Mouse (Mus musculus) intestine, postnatal 0 days (tissue): Measurements from ENCODE around the gene Abca13. TPM values are rescaled to one million over a fixed set of nuclear protein-coding genes. Genes with fewer than 3 reads are reported as not detected.

Experiments used
- ATAC-seq: fragments of 200-750 bp; cut with Nextera tagmentation; 2 replicates; pipeline ENCODE4 v1.8.0; 2017; ENCODE audit warnings: mild to moderate bottlenecking, moderate TSS enrichment, moderate library complexity
- H3K27ac ChIP-seq: fragments of 300-500 bp; sonication (generic); 2 replicates; pipeline ENCODE4 v1.5.1; 2014; ENCODE audit warnings: mild to moderate bottlenecking, low read depth, low read length, moderate library complexity
- H3K27me3 ChIP-seq: fragments of 300-500 bp; sonication (generic); replicated peaks from 2 replicates; pipeline ENCODE4 v1.6.1; 2014; ENCODE audit warnings: low read length, mixed read lengths; ENCODE audit not compliant: control insufficient read depth, insufficient read depth
- H3K36me3 ChIP-seq: fragments of 300-500 bp; sonication (generic); 2 replicates; pipeline ENCODE4 v1.6.1; 2014; ENCODE audit warnings: mild to moderate bottlenecking, moderate library complexity; ENCODE audit not compliant: control insufficient read depth, insufficient read depth
- H3K4me1 ChIP-seq: fragments of 300-500 bp; sonication (generic); replicated peaks from 2 replicates; pipeline ENCODE4 v1.6.1; 2014; ENCODE audit warnings: antibody characterized with exemption, low read length, mixed read lengths; ENCODE audit not compliant: control insufficient read depth, insufficient read depth
- H3K4me2 ChIP-seq: fragments of 300-500 bp; sonication (generic); replicated peaks from 2 replicates; pipeline ENCODE4 v1.6.1; 2014; ENCODE audit warnings: low read depth, mild to moderate bottlenecking, moderate library complexity
- H3K4me3 ChIP-seq: fragments of 300-500 bp; sonication (generic); 2 replicates; pipeline ENCODE4 v1.5.1; 2014; ENCODE audit warnings: low read depth, low read length
- H3K9ac ChIP-seq: fragments of 300-500 bp; sonication (generic); 2 replicates; pipeline ENCODE4 v1.6.1; 2014; ENCODE audit warnings: mild to moderate bottlenecking, low read depth, low read length
- H3K9me3 ChIP-seq: fragments of 300-500 bp; sonication (generic); 2 replicates; pipeline ENCODE4 v1.6.1; 2016; ENCODE audit warnings: mixed run types; ENCODE audit not compliant: control insufficient read depth
- CTCF ChIP-seq: sonication (generic); IDR thresholded peaks from 2 replicates; pipeline ENCODE4 v1.5.1; 2016; ENCODE audit warnings: low read depth, mild to moderate bottlenecking, control low read depth, antibody characterized with exemption, moderate library complexity
- WGBS: fragments of 180-500 bp; shearing (Covaris S2); extraction: QIAGEN DNeasy Blood & Tissue Kit; methylation state at CpG from one replicate; pipeline ENCODE4 v1.1.7; 2014; 5-methylcytosine and 5-hydroxymethylcytosine counted together
- polyA plus RNA-seq: library from polyadenylated mRNA; unstranded; fragments of >200 nt; fragmentation: Nextera tagmentation; extraction: Ambion mirVana; gene quantifications from 2 replicates; pipeline ENCODE4 v1.2.1, GENCODE M21; 2015

The Abca13 gene
- polyA plus RNA-seq, 1 experiment from 2014 or later, result 0.86 TPM

DNA sequence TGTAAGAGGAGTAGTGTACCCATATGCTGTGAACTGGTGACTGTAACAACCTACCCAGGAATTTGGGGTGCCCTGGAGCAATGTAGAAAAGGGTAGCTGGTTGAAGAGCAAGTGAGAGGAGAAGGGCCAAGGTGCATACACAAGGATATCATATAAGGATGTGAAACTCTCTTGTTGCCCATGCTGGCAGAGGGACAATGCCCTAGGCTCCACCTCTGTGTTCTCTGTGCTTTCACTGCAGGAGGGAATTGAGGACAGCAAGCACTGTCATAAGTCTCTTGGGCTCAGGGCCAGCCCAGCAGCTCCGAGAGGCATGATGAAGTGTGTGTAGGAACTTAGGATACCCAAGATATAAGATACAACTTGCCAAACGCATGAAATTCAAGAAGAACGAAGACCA, 225.2 kb downstream of the Abca13 start:
- Histone ChIP-seq H3K27ac (no peak overlapping the region), H3K4me2 (no peak overlapping the region), H3K36me3 (no peaks in the 10 kb centered on the region), H3K27me3 (no peaks in the 10 kb centered on the region), H3K4me3 (no peak overlapping the region), H3K9ac (no peak overlapping the region), H3K9me3 (no peaks in the 10 kb centered on the region), H3K4me1 (no peaks in the 10 kb centered on the region)
- 82% methylated on average over 3 of the region's 3 CpGs for WGBS
- ATAC-seq, result no peak
- TF ChIP-seq CTCF, result no peak

DNA sequence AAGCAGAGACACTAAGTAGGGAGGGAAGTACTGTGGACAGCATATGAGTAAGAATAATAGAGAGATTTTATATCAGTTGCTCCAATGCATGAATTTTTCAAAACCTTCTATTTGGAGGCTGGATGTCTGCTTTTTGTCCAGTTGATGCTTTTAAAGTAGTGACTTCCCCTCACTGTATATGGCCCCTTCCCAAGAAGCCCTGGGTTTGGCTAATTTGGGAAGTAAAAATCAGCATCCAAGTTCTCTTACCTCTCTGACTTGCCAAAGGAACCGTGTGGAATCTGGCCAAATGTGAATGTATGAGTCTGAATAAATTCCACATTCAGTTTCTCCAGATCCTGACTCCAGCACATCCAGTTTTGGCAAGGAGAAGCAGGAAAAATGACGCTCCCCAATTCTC, 228.5 kb downstream of the Abca13 start:
- Histone ChIP-seq H3K4me1 (no peaks in the 10 kb centered on the region), H3K9ac (no peak overlapping the region), H3K36me3 (no peaks in the 10 kb centered on the region), H3K27me3 (no peaks in the 10 kb centered on the region), H3K9me3 (no peaks in the 10 kb centered on the region), H3K4me3 (no peak overlapping the region), H3K27ac (no peak overlapping the region), H3K4me2 (no peak overlapping the region)
- ATAC-seq, result no peak
- 30% methylated on average over 2 of the region's 2 CpGs for WGBS
- no peak for TF ChIP-seq CTCF

DNA sequence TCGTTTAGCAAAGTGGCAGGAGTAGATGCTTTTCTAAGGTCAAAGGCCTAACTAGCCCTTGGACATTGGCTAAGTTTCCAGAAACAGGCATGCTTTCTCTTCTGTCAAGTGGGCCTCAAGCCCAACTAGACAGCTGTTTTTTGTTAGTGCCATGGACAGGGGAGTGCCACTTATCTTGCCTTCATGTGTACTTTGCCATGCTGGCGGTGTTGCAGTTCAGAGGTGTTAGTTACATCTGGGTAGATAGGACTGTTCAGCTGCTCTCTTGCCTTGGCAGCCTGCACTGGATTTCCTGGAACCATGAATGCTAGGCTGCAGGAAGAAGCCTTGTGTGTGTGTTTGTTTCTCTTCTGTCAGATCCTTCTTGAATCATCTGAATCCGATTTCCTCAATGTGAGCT, 235.7 kb downstream of the Abca13 start:
- no peaks in the 10 kb centered on the region for H3K4me1 ChIP-seq
- H3K4me3 ChIP-seq, result no peak overlapping the region
- no peak for TF ChIP-seq CTCF
- 67% methylated on average over 3 of the region's 3 CpGs for WGBS
- H3K9ac ChIP-seq, result no peak overlapping the region
- no peak overlapping the region for H3K4me2 ChIP-seq
- H3K27me3 ChIP-seq, result no peaks in the 10 kb centered on the region
- no peaks in the 10 kb centered on the region for H3K9me3 ChIP-seq
- H3K27ac ChIP-seq, result no peak overlapping the region
- ATAC-seq, result no peak
- H3K36me3 ChIP-seq, result no peaks in the 10 kb centered on the region

DNA sequence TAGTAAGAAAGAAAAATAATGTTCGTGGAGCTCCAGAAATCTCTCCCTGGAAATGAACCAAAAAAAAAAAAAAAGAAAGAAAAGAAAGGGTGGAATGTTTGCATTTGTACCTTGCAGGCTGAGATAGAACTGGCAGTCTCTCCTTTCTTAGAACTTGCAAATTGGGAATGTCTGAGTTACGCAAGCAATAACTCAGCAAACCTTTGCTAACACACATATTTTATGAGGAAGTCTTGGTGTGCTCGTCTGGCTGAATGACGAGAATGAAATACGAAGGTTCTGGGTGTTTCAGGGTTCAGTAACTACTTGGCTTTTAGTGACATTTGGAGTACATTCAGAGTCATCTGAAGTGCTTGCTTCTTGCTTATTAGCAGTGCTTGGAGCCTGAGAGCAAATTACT, 241.1 kb downstream of the Abca13 start:
- ATAC-seq, result no peak

DNA sequence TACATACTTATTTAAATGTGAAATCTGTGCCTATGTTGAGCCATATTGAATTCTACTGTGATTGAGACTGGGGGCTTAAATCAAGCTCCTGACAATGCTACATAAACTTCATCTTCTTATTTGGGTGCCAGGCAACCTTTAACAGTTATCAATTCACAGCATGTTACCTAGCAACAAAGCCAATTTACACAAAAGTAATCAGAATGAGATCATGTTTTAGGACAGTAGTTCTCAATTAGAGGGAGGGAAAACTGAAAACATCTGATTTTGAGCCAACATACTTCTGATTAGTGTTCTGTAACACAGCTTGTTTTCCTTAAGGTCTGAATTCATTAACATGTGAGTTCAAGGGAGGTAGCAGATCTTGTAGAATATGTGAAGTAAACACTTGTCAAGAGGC, 244.9 kb downstream of the Abca13 start:
- H3K4me1 ChIP-seq, result no peaks in the 10 kb centered on the region
- no peaks in the 10 kb centered on the region for H3K27me3 ChIP-seq
- TF ChIP-seq CTCF, result no peak
- ATAC-seq, result no peak
- no peak overlapping the region for H3K9ac ChIP-seq
- no peak overlapping the region for H3K4me2 ChIP-seq
- H3K36me3 ChIP-seq, result no peaks in the 10 kb centered on the region
- H3K9me3 ChIP-seq, result no peaks in the 10 kb centered on the region
- H3K4me3 ChIP-seq, result no peak overlapping the region
- H3K27ac ChIP-seq, result no peak overlapping the region

More for the DNA sequence above, 241.1 kb downstream of the Abca13 start:
- Histone ChIP-seq H3K27me3 (no peaks in the 10 kb centered on the region), H3K4me3 (no peak overlapping the region), H3K4me2 (no peak overlapping the region), H3K4me1 (no peaks in the 10 kb centered on the region), H3K9me3 (no peaks in the 10 kb centered on the region), H3K9ac (no peak overlapping the region), H3K36me3 (no peaks in the 10 kb centered on the region), H3K27ac (no peak overlapping the region)
- no peak for TF ChIP-seq CTCF
- WGBS, result 68% methylated on average over 5 of the region's 5 CpGs

DNA sequence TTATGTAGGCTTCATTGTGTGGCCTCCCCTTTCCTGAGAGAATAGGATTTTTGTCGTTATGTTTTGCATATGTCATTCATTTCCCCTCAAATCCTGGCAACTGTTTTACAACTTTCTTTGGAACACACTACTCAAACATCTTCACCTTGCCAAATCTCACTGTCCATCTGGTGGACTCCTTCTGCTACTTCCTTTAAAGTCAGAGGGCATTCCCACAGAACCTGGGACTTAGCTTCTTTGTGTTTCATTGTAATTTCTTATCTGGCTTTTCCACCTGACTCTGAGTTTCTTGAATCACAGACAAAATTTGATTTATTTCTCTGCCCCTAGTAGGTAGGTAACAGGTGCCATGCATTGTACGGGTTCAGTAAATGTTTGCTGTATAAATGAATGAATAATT, 248.0 kb downstream of the Abca13 start:
- ATAC-seq, result no peak
- Histone ChIP-seq H3K4me1 (no peaks in the 10 kb centered on the region), H3K27me3 (no peaks in the 10 kb centered on the region), H3K4me2 (no peak overlapping the region), H3K9ac (no peak overlapping the region), H3K36me3 (no peaks in the 10 kb centered on the region), H3K4me3 (no peak overlapping the region), H3K27ac (no peak overlapping the region), H3K9me3 (no peaks in the 10 kb centered on the region)
- no peak for TF ChIP-seq CTCF
- 81% methylated on average over 2 of the region's 2 CpGs for WGBS

DNA sequence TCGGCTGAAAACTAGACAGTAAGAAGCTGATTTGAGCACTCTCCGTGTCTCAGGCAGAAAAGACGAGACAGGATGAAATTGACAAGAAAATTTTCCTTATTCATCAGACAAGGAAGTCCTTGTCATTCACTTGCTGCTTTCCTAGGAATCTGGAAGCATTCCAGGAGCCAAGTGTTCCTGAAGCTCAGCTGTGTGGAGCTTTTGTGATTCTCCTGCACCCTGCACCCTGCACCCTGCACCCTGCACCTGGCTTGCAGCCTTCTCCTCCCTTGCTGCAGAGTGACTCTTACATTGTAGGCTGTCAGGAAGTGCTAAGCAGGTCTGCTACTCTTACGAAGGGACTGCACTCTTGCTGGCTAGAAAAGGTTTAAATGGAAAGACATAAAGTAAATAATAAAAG, 249.4 kb downstream of the Abca13 start:
- no peaks in the 10 kb centered on the region for H3K4me1 ChIP-seq
- H3K9ac ChIP-seq, result no peak overlapping the region
- no peak for TF ChIP-seq CTCF
- WGBS, result 59% methylated on average over 4 of the region's 4 CpGs
- no peak overlapping the region for H3K27ac ChIP-seq
- no peaks in the 10 kb centered on the region for H3K9me3 ChIP-seq
- H3K36me3 ChIP-seq, result no peaks in the 10 kb centered on the region
- ATAC-seq, result no peak
- H3K27me3 ChIP-seq, result no peaks in the 10 kb centered on the region
- no peak overlapping the region for H3K4me3 ChIP-seq
- H3K4me2 ChIP-seq, result no peak overlapping the region
